Mouse (Mus musculus) hindbrain, embryonic 10.5 days (tissue): ENCODE results near the gene Wdr35. TPM values are rescaled to one million over a fixed set of nuclear protein-coding genes. Genes with fewer than 3 reads are reported as not detected.

Source experiments
- DNase-seq: peaks from one replicate; pipeline ENCODE4 v3.0.0-alpha.2; 2017; ENCODE audit warnings: low spot score
- H3K27ac ChIP-seq: fragments of 300-500 bp; sonication (generic); 2 replicates; pipeline ENCODE4 v1.5.1; 2016; ENCODE audit warnings: mild to moderate bottlenecking, moderate library complexity
- H3K27me3 ChIP-seq: fragments of 300-500 bp; sonication (generic); 2 replicates; pipeline ENCODE4 v1.6.1; 2016; ENCODE audit warnings: mild to moderate bottlenecking; ENCODE audit not compliant: poor library complexity, insufficient read depth, severe bottlenecking
- H3K36me3 ChIP-seq: fragments of 300-500 bp; sonication (generic); 2 replicates; pipeline ENCODE4 v1.6.1; 2016; ENCODE audit warnings: mild to moderate bottlenecking, moderate library complexity
- H3K4me1 ChIP-seq: fragments of 300-500 bp; sonication (generic); replicated peaks from 2 replicates; pipeline ENCODE4 v1.6.1; 2016; ENCODE audit warnings: mild to moderate bottlenecking
- H3K4me3 ChIP-seq: fragments of 300-500 bp; sonication (generic); 2 replicates; pipeline ENCODE4 v1.5.1; 2016; ENCODE audit warnings: mild to moderate bottlenecking, moderate library complexity
- H3K9me3 ChIP-seq: fragments of 300-500 bp; sonication (generic); 2 replicates; pipeline ENCODE4 v1.6.1; 2016; ENCODE audit warnings: mild to moderate bottlenecking, moderate library complexity
- WGBS: fragments of 180-500 bp; shearing (Covaris S2); methylation state at CpG from one replicate; pipeline ENCODE4 v1.1.7; 2016; 5-methylcytosine and 5-hydroxymethylcytosine counted together
- polyA plus RNA-seq: library from polyadenylated mRNA; unstranded; fragments of >200 nt; fragmentation: Nextera tagmentation; extraction: Ambion mirVana; gene quantifications from 2 replicates; pipeline ENCODE4 v1.2.1, GENCODE M21; 2016

Gene Wdr35
- polyA plus RNA-seq, 1 experiment from 2014 or later, result 21.1 TPM

GRCm38 (mm10) chr12:9071058-9071457 lies 97.4 kb downstream of the Wdr35 start:
- 95% methylated on average over 1 of the region's 1 CpGs for WGBS
- no peak overlapping the region for H3K27ac ChIP-seq
- H3K36me3 ChIP-seq, result no peaks in the 10 kb centered on the region
- no peak for DNase-seq
- H3K27me3 ChIP-seq, result no peaks in the 10 kb centered on the region
- no peak overlapping the region for H3K4me3 ChIP-seq
- H3K9me3 ChIP-seq, result no peaks in the 10 kb centered on the region
- H3K4me1 ChIP-seq, result no peaks in the 10 kb centered on the region

GRCm38 (mm10) chr12:9071493-9071892 lies 97.8 kb downstream of the Wdr35 start:
- no peak overlapping the region for H3K27ac ChIP-seq
- 73% methylated on average over 4 of the region's 4 CpGs for WGBS
- H3K4me1 ChIP-seq, result no peaks in the 10 kb centered on the region
- H3K4me3 ChIP-seq, result no peak overlapping the region
- no peaks in the 10 kb centered on the region for H3K27me3 ChIP-seq
- no peak for DNase-seq
- no peaks in the 10 kb centered on the region for H3K36me3 ChIP-seq
- H3K9me3 ChIP-seq, result no peaks in the 10 kb centered on the region

DNA sequence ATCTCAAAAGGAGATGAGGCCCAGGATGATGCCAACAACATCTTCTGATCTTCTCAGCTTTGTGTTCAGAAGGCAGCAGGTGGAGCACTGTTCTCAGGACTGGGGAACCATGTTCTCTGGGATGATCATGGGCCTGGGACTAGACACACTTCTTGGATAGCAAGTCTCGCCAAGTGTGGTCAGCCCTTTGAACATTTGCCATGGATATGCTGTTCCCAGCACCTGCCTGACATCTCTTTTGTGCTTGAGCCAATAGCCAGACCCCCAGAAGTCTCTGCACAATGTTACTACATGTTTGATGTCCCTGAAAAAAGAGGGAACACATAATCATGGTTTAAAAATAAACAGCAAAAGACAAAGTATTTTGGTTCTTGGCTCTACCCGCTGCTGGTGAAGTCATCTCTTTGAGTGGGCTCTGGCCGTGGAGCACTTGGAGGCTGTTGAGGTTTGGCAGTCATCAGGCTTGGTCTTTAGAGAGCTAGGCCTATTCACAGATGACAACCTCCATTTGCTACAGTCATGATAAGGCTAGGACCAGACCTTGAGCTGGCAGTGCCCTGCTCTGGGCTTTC lies 103.9 kb downstream of the Wdr35 start:
- Histone ChIP-seq H3K27ac (no peak overlapping the region), H3K36me3 (no peaks in the 10 kb centered on the region), H3K4me1 (no peaks in the 10 kb centered on the region), H3K4me3 (no peak overlapping the region), H3K27me3 (no peaks in the 10 kb centered on the region), H3K9me3 (no peaks in the 10 kb centered on the region)
- DNase-seq, result no peak
- WGBS, result 91% methylated on average over 3 of the region's 3 CpGs

Other genes starting within 250 kb of the Wdr35 start
- gene Sdc1, start 202.6 kb upstream of the Wdr35 start, polyA plus RNA-seq, result 92.2 and 117 TPM in 2 replicates
- gene Laptm4a, start 52.2 kb upstream of the Wdr35 start, polyA plus RNA-seq, result 130 and 147 TPM in 2 replicates
- gene Matn3, start 26.0 kb upstream of the Wdr35 start, polyA plus RNA-seq, result 2.5 and 3.7 TPM in 2 replicates
- gene Ttc32, start 56.1 kb downstream of the Wdr35 start, polyA plus RNA-seq, result 20.4 and 22.5 TPM in 2 replicates